Mouse (Mus musculus) Patski (cell line): ENCODE data around the gene Zfp369. TPM values are rescaled to one million over a fixed set of nuclear protein-coding genes. Genes with fewer than 3 reads are reported as not detected.

ENCODE experiments used
- ATAC-seq: fragments of 100-300 bp; one replicate; pipeline ENCODE4 v1.8.0; 2021
- CTCF ChIA-PET: fragments of 350-600 bp; sonication (Branson Sonifier 250); formaldehyde crosslinking; loops from one replicate; lab custom pipeline; 2022; ENCODE audit warnings: inconsistent platforms; lab: Charles Lee
- POLR2A ChIA-PET: fragments of 350-600 bp; sonication (Branson Sonifier 250); formaldehyde crosslinking; loops from one replicate; lab custom pipeline; 2022; ENCODE audit warnings: antibody characterized with exemption, inconsistent platforms; lab: Charles Lee
- DNase-seq: peaks from one replicate; pipeline ENCODE4 v3.0.0-alpha.2; 2011; ENCODE audit warnings: low read depth, low spot score
- H3K27me3 ChIP-seq: fragments of 371-371 bp; one replicate; pipeline ENCODE4 v1.5.1; 2021
- CTCF ChIP-seq: fragments of 100-300 bp; IDR thresholded peaks from one replicate; pipeline ENCODE4 v1.5.1; 2021
- in situ Hi-C: fragments of 300-500 bp; cut with MboI; formaldehyde crosslinking; loops from 3 replicates; pipeline ENCODE4 v1.11.1; 2018; ENCODE audit warnings: low pct_unique_long_range_greater_than_20kb, mixed read lengths
- polyA plus RNA-seq: library from polyadenylated mRNA; unstranded; gene quantifications from one replicate; pipeline ENCODE4 v1.2.3, GENCODE M21; 2021

The Zfp369 gene
- polyA plus RNA-seq = 26.6 TPM

- DNase-seq (peak; percentile 54), ATAC-seq (peak; percentile 99)
- ChIA-PET CTCF (interaction anchor here (1.0 kb wide), 1 partner anchor 15 kb away, joined by 3 read pairs; no protein-coding TSS in a partner anchor), POLR2A (no interaction called here)
- no peaks in the 10 kb centered on the region for H3K27me3 ChIP-seq
- peak; percentile 38 for TF ChIP-seq CTCF
- in situ Hi-C loops = loop anchor here (5.0 to 25.0 kb wide), 3 partner anchors 41 to 941 kb away; partner anchors contain the start of gene Mfsd14b
Observed at GRCm38 (mm10) chr13:65278383-65279341, at the start of gene Zfp369. Gene Zfp369, plus strand, starts transcription at chr13:65278814.

DNA sequence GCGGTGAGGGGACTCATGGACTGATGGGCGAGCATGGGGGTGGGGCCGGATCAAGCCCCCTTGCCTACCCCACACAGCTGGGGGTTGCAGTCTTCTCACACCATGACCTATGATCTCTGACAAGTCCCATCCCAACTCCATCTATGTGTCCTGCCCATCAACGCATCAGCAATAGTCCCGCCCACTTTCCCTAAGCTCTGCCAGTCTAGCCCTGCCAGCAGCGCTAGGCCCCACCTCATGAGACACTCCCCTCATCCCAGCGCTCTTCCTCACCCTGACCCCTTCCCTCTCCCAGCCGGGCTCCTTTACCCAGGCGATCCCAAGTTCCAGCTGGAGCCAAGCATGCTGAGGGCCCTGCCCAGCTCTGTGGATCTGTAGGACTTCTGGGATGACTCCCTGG, 41.4 kb upstream of the Zfp369 start:
- in situ Hi-C loops = loop anchor here (5.0 kb wide), 1 partner anchor 40 kb away; the partner anchor contains the start of gene Zfp369
- no peak for ATAC-seq
- ChIA-PET POLR2A (no interaction called here), CTCF (no interaction called here)
- H3K27me3 ChIP-seq = peaks cover 5% of the 10 kb centered on the region
- TF ChIP-seq CTCF = no peak
- no peak for DNase-seq

DNA sequence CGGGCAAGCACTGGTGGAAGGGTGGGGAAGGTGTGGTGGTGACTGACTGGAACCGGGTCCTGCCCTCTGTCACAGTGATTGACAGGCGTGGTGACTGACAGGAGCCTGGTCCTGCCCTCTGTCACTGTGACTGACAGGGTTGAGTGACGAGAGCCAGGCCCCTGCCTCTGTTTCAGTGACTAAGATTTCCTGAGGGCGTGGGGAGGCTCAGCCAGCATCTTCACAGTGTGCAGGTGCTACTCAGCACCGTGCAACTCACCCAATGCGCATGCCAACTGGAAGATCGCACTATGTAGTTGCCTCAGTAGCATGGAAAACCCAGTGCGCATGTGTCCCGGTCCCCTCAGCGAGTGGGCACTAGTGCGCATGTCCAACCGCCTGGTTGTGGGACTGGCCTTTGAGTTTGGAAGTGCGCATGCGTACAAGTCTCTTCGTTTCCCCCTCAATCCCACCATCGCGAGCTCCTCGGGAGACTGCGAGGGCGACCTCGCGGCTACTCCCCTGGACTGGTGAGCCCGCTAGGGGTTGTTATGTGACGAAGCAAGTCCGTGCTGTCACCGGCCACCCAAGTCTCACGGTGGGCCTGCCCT, 38.0 kb upstream of the Zfp369 start:
- TF ChIP-seq CTCF = no peak
- POLR2A ChIA-PET = no interaction called here
- no peaks in the 10 kb centered on the region for H3K27me3 ChIP-seq
- DNase-seq = peak; percentile 77
- ATAC-seq = peak; percentile 85
- in situ Hi-C loops = no loop called here
- CTCF ChIA-PET = no interaction called here

GRCm38 (mm10) chr13:65241099-65241626, 37.5 kb upstream of the Zfp369 start:
- in situ Hi-C loops = no loop called here
- no peak for TF ChIP-seq CTCF
- no peaks in the 10 kb centered on the region for H3K27me3 ChIP-seq
- POLR2A ChIA-PET = no interaction called here
- DNase-seq = peak; percentile 58
- ATAC-seq = peak; percentile 81
- CTCF ChIA-PET = no interaction called here

DNA sequence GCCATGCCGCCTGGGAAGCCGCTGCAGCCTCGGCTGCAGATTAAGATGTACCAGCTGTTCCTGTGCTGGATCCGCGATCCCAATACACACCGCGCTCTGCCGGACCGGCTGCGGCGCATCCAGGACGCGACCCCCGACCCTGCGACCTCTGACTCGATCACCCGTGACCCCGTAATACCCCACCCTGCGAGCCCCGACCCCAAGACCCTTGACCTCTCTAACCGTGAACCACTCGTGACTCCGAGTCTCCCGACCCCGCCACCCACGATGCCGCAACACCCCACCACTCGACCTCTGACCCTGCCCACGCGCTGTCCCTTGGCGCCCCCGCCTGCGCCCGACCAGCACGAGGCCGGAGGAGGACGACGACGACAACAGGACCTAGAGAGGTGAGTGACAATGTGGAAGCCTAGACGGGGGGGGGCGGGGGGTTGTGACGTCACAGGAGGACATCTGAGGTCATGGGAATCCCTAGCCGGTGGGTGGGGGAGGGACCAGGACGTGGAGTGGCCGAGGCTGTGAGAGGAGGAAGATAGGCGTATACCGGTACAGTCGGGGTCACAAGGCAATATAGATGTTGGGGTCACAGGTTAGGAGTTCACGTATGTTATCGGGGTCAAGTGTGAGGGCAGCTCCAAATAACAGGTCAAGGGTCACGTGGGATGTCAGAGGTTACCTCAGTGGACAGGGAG, 36.8 kb upstream of the Zfp369 start:
- in situ Hi-C loops = no loop called here
- POLR2A ChIA-PET = no interaction called here
- TF ChIP-seq CTCF = no peak
- DNase-seq = no peak
- CTCF ChIA-PET = no interaction called here
- H3K27me3 ChIP-seq = no peaks in the 10 kb centered on the region
- ATAC-seq = no peak

DNA sequence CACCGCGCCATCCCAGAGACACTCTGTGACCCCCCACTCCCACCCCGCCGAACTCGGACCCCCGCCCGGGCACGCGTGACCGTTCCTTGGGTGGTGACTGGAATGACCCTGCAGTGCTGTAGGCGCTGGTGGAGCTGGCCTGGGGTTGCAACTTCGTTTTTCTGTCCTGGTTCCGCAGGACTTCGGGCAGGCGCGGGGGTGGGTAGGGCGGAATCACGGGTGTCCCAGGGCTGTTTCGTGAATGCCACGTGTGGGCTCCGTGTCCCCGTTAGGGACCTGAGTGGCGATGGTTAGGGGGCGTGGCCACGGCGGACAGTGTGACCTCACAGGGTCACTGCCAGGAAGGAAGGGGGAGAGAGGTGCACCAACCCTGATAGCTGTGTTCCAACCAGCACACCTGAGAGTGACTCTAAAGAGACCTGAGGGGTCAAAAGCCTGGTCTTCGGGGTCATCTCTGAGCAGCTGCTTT, 36.3 kb upstream of the Zfp369 start:
- in situ Hi-C loops = no loop called here
- ChIA-PET POLR2A (no interaction called here), CTCF (no interaction called here)
- ATAC-seq (no peak), DNase-seq (no peak)
- no peaks in the 10 kb centered on the region for H3K27me3 ChIP-seq
- no peak for TF ChIP-seq CTCF

DNA sequence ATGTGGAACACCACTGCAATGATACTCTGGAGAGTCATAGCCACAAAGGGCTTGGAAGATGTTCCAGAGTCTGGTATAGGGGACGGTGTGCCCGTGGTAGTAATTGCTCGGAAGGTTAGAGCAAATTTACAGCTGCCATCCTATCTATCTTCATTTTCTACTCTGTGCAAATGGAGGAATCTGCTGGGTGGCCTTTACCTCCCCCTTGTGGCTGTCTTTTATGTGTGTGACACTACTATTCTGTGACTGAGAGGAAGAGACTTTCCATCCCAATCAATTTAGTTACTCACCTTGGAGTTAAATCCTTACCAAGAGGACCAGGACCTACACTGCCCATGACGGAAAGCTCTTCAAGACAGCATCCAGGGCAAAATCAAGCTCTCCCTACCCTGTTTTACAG, 35.3 kb upstream of the Zfp369 start:
- in situ Hi-C loops = no loop called here
- ChIA-PET CTCF (no interaction called here), POLR2A (no interaction called here)

GRCm38 (mm10) chr13:65258175-65258954, 20.2 kb upstream of the Zfp369 start:
- in situ Hi-C loops = no loop called here
- CTCF ChIA-PET = no interaction called here
- POLR2A ChIA-PET = no interaction called here
- TF ChIP-seq CTCF = no peak
- ATAC-seq = no peak
- no peak for DNase-seq
- H3K27me3 ChIP-seq = no peaks in the 10 kb centered on the region

More for the DNA sequence above, 35.3 kb upstream of the Zfp369 start:
- TF ChIP-seq CTCF = no peak
- DNase-seq (no peak), ATAC-seq (no peak)
- H3K27me3 ChIP-seq = no peaks in the 10 kb centered on the region

- in situ Hi-C loops = no loop called here
- no peaks in the 10 kb centered on the region for H3K27me3 ChIP-seq
- DNase-seq (no peak), ATAC-seq (no peak)
- POLR2A ChIA-PET = no interaction called here
- CTCF ChIA-PET = no interaction called here
- no peak for TF ChIP-seq CTCF
Observed at GRCm38 (mm10) chr13:65259239-65259638, 19.4 kb upstream of the Zfp369 start, which contains the start of gene Gm10775. Gene Gm10775, plus strand, starts transcription at chr13:65259539.
